Mouse (Mus musculus): ENCODE measurements around the gene Add3. TPM values are rescaled to one million over a fixed set of nuclear protein-coding genes. Genes with fewer than 3 reads are reported as not detected.

Gene Add3
- polyA plus RNA-seq (2014; fragmentation: Nextera tagmentation; extraction: Ambion mirVana) = 57.2 and 59.2 TPM in 2 replicates

DNA sequence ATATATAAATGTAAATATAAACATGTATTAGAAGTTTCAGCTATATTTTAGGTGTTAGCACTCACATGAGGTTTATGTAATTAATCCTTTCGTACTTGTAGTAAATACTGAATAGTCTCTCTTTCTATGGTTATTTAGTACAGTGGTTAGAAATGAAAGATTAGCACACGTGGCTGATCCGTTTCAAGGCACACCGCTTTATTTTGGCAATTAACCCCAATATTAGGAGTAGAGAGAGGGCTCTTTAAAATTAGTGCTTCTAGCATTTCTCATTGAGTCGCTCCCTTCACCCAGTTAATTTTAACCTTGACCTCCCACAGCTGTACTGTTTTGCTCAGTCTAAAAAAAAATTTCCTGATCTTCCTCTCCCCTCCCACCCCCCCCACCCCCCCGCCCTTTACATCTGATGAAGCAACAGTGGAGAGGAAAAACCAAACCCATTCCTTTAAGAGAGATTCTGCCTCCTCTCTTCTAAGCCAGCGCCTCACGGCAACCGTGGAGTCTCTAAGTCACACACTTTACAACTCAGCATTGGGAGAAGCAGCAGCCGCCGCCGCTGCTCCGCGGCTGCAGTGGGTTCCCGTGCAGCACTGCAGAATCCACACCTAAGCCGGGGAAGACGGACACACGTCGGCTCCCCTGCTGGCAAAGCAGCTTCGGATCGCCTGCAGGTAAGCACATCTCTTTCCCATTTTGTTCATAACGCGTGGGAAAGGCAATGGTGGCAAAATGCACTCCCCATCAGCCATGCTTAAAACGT lies at the start of gene Add3:
TSS of gene Add3 (plus strand) at position 400 of the 760 bp plus-strand sequence.
- Histone ChIP-seq H3K36me3 (ENCODE audit: control insufficient read depth, insufficient read depth, low read length) (no peaks in the 10 kb centered on the region), H3K27me3 (ENCODE audit: control insufficient read depth, insufficient read depth, low read length) (no peaks in the 10 kb centered on the region), H3K9ac (ENCODE audit: low read length) (peak within 1 kb of the TSS; percentile 49; the same call in 1 of the 2 replicates), H3K4me3 (ENCODE audit: low read depth, low read length) (peak within 1 kb of the TSS; percentile 78), H3K9me3 (ENCODE audit: control insufficient read depth, low read length) (no peaks in the 10 kb centered on the region), H3K27ac (ENCODE audit: low read depth, low read length) (no peak within 1 kb of the TSS), H3K4me2 (ENCODE audit: low read depth) (peak within 1 kb of the TSS; percentile 68), H3K4me1 (ENCODE audit: control insufficient read depth, insufficient read depth, low read length) (peaks cover 7% of the 10 kb centered on the region; the same call in 1 of the 2 replicates)
- peak; percentile 62 for DNase-seq (ENCODE audit: low spot score)
- 7% methylated on average over 24 of the region's 24 CpGs for WGBS
- no peak for ATAC-seq (ENCODE audit: insufficient read depth, low FRiP score, low TSS enrichment)

DNA sequence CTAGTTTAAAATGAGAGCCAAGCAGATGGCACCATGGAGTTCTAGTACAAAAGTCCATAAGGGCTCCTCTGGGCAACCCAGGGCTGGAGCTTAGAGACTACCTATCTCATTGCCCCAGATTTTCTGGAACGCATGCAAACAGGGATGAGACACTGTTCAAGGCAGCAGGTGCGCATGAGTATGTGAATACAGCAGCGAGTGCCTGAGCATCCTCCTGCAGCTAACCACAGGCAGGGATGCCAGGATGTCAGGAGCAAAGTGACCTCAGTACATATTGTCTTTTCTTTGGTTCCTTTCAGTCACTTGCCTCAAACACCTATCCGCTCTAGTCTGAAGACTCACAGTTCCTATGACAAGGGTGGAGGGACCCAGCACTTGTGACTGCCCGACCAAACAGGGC lies 49.6 kb upstream of the Add3 start:
- no peaks in the 10 kb centered on the region for H3K27me3 ChIP-seq (ENCODE audit: control insufficient read depth, insufficient read depth, low read length)
- H3K9me3 ChIP-seq (ENCODE audit: control insufficient read depth, low read length) = no peaks in the 10 kb centered on the region
- DNase-seq (ENCODE audit: low spot score) (no peak), ATAC-seq (ENCODE audit: insufficient read depth, low FRiP score, low TSS enrichment) (no peak)
- no peak overlapping the region for H3K4me2 ChIP-seq (ENCODE audit: low read depth)
- 97% methylated on average over 5 of the region's 5 CpGs for WGBS
- H3K4me3 ChIP-seq (ENCODE audit: low read depth, low read length) = no peak overlapping the region
- H3K9ac ChIP-seq (ENCODE audit: low read length) = no peak overlapping the region
- H3K36me3 ChIP-seq (ENCODE audit: control insufficient read depth, insufficient read depth, low read length) = no peaks in the 10 kb centered on the region
- H3K4me1 ChIP-seq (ENCODE audit: control insufficient read depth, insufficient read depth, low read length) = no peaks in the 10 kb centered on the region; the same call in 1 of the 2 replicates
- H3K27ac ChIP-seq (ENCODE audit: low read depth, low read length) = no peak overlapping the region

DNA sequence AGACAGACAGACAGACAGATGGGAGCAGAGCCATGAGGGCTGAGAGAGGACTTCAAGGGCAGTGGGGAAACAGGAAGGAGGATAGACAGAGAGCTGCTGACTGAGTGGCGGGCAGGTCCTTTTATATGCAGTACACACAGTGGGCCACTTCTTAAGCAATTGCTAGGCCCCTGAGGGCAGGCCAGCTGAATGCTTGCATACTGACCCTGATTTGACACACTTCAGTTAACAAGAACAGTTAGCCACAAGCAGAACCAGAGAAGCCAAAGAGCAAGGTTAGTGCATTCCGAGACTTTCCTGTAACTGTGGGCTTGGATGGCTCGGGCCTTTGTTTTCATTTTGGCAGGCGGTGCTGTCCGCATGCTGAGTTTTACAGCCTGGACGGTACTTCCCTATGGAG lies 48.0 kb upstream of the Add3 start:
- Histone ChIP-seq H3K9ac (ENCODE audit: low read length) (no peak overlapping the region), H3K27ac (ENCODE audit: low read depth, low read length) (no peak overlapping the region), H3K27me3 (ENCODE audit: control insufficient read depth, insufficient read depth, low read length) (no peaks in the 10 kb centered on the region), H3K4me3 (ENCODE audit: low read depth, low read length) (no peak overlapping the region), H3K4me2 (ENCODE audit: low read depth) (no peak overlapping the region), H3K9me3 (ENCODE audit: control insufficient read depth, low read length) (no peaks in the 10 kb centered on the region), H3K36me3 (ENCODE audit: control insufficient read depth, insufficient read depth, low read length) (no peaks in the 10 kb centered on the region), H3K4me1 (ENCODE audit: control insufficient read depth, insufficient read depth, low read length) (no peaks in the 10 kb centered on the region; the same call in 1 of the 2 replicates)
- ATAC-seq (ENCODE audit: insufficient read depth, low FRiP score, low TSS enrichment) (no peak), DNase-seq (ENCODE audit: low spot score) (peak; percentile 8)
- WGBS = 55% methylated on average over 6 of the region's 6 CpGs

DNA sequence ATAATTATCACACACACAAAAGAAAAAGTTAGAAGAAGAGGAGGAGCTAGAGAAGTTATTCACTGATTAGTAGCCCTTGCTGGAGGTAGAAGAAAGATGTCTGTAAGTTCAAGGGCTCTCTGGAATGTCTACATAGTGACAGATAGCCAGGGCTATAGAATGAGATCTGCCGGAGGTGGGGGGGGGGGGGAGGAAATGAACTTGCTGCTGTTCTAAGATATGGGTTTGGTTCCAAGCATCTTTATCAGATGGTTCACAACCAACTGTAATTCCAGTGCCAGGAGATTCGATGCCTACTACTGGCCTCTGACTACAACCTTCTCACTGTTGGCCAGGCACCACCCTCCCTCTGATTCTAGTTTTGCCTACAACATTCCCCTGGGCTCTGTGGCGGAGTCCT lies 46.9 kb upstream of the Add3 start:
- ATAC-seq (ENCODE audit: insufficient read depth, low FRiP score, low TSS enrichment) (no peak), DNase-seq (ENCODE audit: low spot score) (peak; percentile 6)
- no peak overlapping the region for H3K27ac ChIP-seq (ENCODE audit: low read depth, low read length)
- H3K4me1 ChIP-seq (ENCODE audit: control insufficient read depth, insufficient read depth, low read length) = no peaks in the 10 kb centered on the region
- H3K27me3 ChIP-seq (ENCODE audit: control insufficient read depth, insufficient read depth, low read length) = no peaks in the 10 kb centered on the region
- no peak overlapping the region for H3K4me2 ChIP-seq (ENCODE audit: low read depth)
- H3K36me3 ChIP-seq (ENCODE audit: control insufficient read depth, insufficient read depth, low read length) = no peaks in the 10 kb centered on the region
- no peak overlapping the region for H3K9ac ChIP-seq (ENCODE audit: low read length)
- 90% methylated on average over 3 of the region's 3 CpGs for WGBS
- no peak overlapping the region for H3K4me3 ChIP-seq (ENCODE audit: low read depth, low read length)
- H3K9me3 ChIP-seq (ENCODE audit: control insufficient read depth, low read length) = no peaks in the 10 kb centered on the region

DNA sequence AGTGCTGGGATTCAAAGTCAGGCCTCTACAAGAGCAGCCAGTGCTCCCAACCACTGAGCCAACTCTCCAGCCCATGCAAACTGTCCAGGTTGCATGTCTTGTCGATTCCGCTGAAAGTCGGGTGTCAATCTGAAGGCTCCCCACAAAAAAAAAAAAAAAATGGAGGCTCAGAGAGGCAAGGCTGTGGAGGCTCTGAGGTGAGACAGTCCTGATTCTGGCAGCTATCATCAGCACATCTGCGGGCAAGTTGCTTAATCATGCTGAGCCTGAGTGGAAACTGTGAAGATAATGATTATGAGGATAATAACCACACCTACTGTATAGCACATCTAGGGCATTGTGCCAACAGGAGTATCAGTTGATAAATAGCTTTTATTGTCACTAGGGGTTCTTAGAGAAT lies 45.6 kb upstream of the Add3 start:
- ATAC-seq (ENCODE audit: insufficient read depth, low FRiP score, low TSS enrichment) = no peak

DNA sequence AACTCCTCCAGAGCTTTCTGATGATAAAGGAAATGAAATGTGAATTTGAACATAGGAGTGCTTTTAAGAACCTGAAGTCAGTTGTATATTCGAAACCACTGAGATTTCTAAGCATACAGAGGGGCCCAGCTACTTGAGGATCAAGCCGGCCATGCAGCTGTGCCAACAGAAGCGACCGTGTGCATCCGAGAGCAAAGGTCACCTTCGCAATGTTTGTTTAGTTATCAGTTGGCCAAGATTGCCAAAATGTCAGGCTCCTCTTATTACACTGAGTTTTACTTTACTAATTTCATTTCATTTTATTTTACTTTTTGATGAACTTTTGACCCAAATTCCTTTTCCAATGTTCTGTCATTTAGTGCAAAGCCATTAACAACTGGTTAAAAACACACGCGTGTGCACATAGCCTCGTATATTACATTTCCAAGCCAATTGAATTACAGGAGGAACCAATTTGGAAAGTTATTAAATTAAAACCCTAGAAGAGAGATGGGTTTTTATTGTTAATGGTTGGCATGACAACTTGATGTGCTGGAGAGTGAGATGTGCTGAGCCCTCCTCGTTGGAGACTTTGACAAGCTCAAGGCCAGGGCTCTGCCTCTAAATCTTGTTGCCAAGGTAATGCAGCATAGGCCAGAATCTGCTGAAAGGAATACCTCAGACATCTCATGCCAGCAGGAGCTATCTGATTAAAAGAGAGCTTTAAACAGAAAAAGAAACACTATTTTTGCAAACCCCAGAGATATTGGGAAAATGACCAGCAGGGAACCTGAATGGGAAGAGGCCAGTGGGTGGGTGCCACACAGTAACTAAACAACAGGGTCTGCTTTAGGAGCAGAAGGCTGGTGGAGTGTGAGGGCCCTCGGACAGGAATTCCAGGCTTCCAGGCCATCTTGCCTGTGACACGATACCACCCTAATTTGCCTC lies 38.6 kb upstream of the Add3 start:
- Histone ChIP-seq H3K9ac (ENCODE audit: low read length) (no peak overlapping the region), H3K4me2 (ENCODE audit: low read depth) (no peak overlapping the region), H3K4me3 (ENCODE audit: low read depth, low read length) (no peak overlapping the region), H3K4me1 (ENCODE audit: control insufficient read depth, insufficient read depth, low read length) (no peaks in the 10 kb centered on the region), H3K27ac (ENCODE audit: low read depth, low read length) (no peak overlapping the region), H3K36me3 (ENCODE audit: control insufficient read depth, insufficient read depth, low read length) (no peaks in the 10 kb centered on the region), H3K27me3 (ENCODE audit: control insufficient read depth, insufficient read depth, low read length) (no peaks in the 10 kb centered on the region), H3K9me3 (ENCODE audit: control insufficient read depth, low read length) (no peaks in the 10 kb centered on the region)
- no peak for DNase-seq (ENCODE audit: low spot score)
- no peak for ATAC-seq (ENCODE audit: insufficient read depth, low FRiP score, low TSS enrichment)
- 70% methylated on average over 12 of the region's 12 CpGs for WGBS

More for the DNA sequence above, 45.6 kb upstream of the Add3 start:
- H3K27me3 ChIP-seq (ENCODE audit: control insufficient read depth, insufficient read depth, low read length) = no peaks in the 10 kb centered on the region
- no peaks in the 10 kb centered on the region for H3K9me3 ChIP-seq (ENCODE audit: control insufficient read depth, low read length)
- H3K4me1 ChIP-seq (ENCODE audit: control insufficient read depth, insufficient read depth, low read length) = no peaks in the 10 kb centered on the region
- H3K4me2 ChIP-seq (ENCODE audit: low read depth) = no peak overlapping the region
- no peak overlapping the region for H3K27ac ChIP-seq (ENCODE audit: low read depth, low read length)
- no peaks in the 10 kb centered on the region for H3K36me3 ChIP-seq (ENCODE audit: control insufficient read depth, insufficient read depth, low read length)
- H3K9ac ChIP-seq (ENCODE audit: low read length) = no peak overlapping the region
- DNase-seq (ENCODE audit: low spot score) = no peak
- 87% methylated on average over 4 of the region's 4 CpGs for WGBS
- no peak overlapping the region for H3K4me3 ChIP-seq (ENCODE audit: low read depth, low read length)

DNA sequence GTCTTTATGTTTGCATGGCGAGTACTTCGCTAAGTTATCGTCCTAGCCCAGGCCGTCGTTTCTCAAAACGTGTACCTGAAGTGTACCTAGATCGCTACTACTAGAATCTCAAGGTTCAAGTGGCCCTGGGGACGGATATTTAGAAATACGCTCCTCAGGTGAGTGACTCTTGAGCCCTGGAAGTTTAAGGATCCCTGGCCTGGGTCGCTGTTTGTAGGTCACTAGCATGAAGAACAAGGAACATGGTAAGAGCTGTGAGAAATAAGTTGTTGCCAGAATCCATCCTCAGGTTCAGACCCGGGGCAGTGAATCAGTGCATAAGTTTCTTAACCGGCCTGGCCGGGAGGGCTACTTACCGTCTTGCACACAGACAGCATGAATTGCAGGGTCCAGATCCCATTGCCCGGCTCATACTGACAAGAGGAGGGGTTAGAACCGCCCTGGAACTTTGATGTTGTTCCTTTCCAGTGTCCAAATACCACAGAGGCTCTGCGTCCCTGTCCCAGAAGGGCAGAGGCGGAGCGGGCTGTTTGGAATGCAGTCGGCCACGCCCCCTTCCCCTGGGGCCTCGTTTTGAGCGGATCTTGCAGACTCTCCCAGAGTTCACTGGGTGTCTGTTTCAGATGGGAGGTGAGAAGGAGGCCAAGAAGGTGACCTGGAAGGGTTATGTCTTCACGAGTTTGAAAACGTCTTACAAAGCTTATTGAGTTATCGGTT lies 34.7 kb upstream of the Add3 start:
- peak; percentile 59 for DNase-seq (ENCODE audit: low spot score)
- Histone ChIP-seq H3K27ac (ENCODE audit: low read depth, low read length) (no peak overlapping the region), H3K27me3 (ENCODE audit: control insufficient read depth, insufficient read depth, low read length) (no peaks in the 10 kb centered on the region), H3K36me3 (ENCODE audit: control insufficient read depth, insufficient read depth, low read length) (no peaks in the 10 kb centered on the region), H3K9ac (ENCODE audit: low read length) (no peak overlapping the region), H3K4me2 (ENCODE audit: low read depth) (no peak overlapping the region), H3K4me3 (ENCODE audit: low read depth, low read length) (no peak overlapping the region), H3K9me3 (ENCODE audit: control insufficient read depth, low read length) (no peaks in the 10 kb centered on the region), H3K4me1 (ENCODE audit: control insufficient read depth, insufficient read depth, low read length) (no peaks in the 10 kb centered on the region)
- ATAC-seq (ENCODE audit: insufficient read depth, low FRiP score, low TSS enrichment) = no peak; the same call in 1 of the 2 replicates
- WGBS = 50% methylated on average over 26 of the region's 26 CpGs

- H3K9me3 ChIP-seq (ENCODE audit: control insufficient read depth, low read length) = no peaks in the 10 kb centered on the region
- H3K4me3 ChIP-seq (ENCODE audit: low read depth, low read length) = no peak overlapping the region
- no peaks in the 10 kb centered on the region for H3K27me3 ChIP-seq (ENCODE audit: control insufficient read depth, insufficient read depth, low read length)
- H3K4me1 ChIP-seq (ENCODE audit: control insufficient read depth, insufficient read depth, low read length) = no peaks in the 10 kb centered on the region
- no peak for DNase-seq (ENCODE audit: low spot score)
- 90% methylated on average over 7 of the region's 7 CpGs for WGBS
- no peak overlapping the region for H3K27ac ChIP-seq (ENCODE audit: low read depth, low read length)
- no peaks in the 10 kb centered on the region for H3K36me3 ChIP-seq (ENCODE audit: control insufficient read depth, insufficient read depth, low read length)
- no peak overlapping the region for H3K4me2 ChIP-seq (ENCODE audit: low read depth)
- H3K9ac ChIP-seq (ENCODE audit: low read length) = no peak overlapping the region
- ATAC-seq (ENCODE audit: insufficient read depth, low FRiP score, low TSS enrichment) = no peak
Observed at GRCm38 (mm10) chr19:53106952-53107351, 33.3 kb upstream of the Add3 start.
